Mouse (Mus musculus): ENCODE results near the gene Ttc22.

- no peak for TF ChIP-seq KAT2A (conservative IDR thresholded peaks at IDR 0.05; ENCODE audit: low read depth, low read length)
- no peak for TF ChIP-seq HCFC1 (IDR thresholded peaks at IDR 0.05; ENCODE audit: low read depth, low read length)
- no peak for TF ChIP-seq MYC (IDR thresholded peaks at IDR 0.05; ENCODE audit: low read depth, low read length)
- TF ChIP-seq CHD1 (IDR thresholded peaks at IDR 0.05; ENCODE audit: low read depth, low read length): no peak
- no peak for TF ChIP-seq MEF2A (IDR thresholded peaks at IDR 0.05; ENCODE audit: extremely low read depth, insufficient replicate concordance, low read depth, low read length, poor library complexity, severe bottlenecking)
- no peak for TF ChIP-seq POLR2A (IDR thresholded peaks at IDR 0.05; ENCODE audit: control insufficient read depth in 1 of 2, insufficient read depth in 1 of 2, low read depth in 1 of 2, low read length in 2 of 2, poor library complexity in 1 of 2)
- no peak for TF ChIP-seq TAL1 (IDR thresholded peaks at IDR 0.05; ENCODE audit: low read length)
- TF ChIP-seq POLR2AphosphoS2 (IDR thresholded peaks at IDR 0.05; ENCODE audit: low read length): no peak
- no peak for TF ChIP-seq CTCF (IDR thresholded peaks at IDR 0.05 in 2 of 3, conservative IDR thresholded peaks at IDR 0.05 in 1 of 3; ENCODE audit: control insufficient read depth in 1 of 3, insufficient read depth in 1 of 3, low read depth in 2 of 3, low read length in 3 of 3, poor library complexity in 1 of 3, severe bottlenecking in 1 of 3)
- no peak for TF ChIP-seq MAFK (IDR thresholded peaks at IDR 0.05; ENCODE audit: borderline replicate concordance, low read depth, low read length)
Observed at GRCm38 (mm10) chr4:106680955-106681354, 58.7 kb downstream of the Ttc22 start.

Data from MEL (cell line).